Mouse (Mus musculus) cerebellum, adult 2 months (tissue): ENCODE results near the gene Rps8.

ENCODE experiments used
- CTCF ChIP-seq: fragments of 200-500 bp; IDR thresholded peaks from 2 replicates; pipeline ENCODE4 v1.5.1; 2011; ENCODE audit warnings: low read depth, mild to moderate bottlenecking, control low read depth, low read length, moderate library complexity, borderline replicate concordance; ENCODE audit not compliant: insufficient read depth
- POLR2A ChIP-seq: fragments of 200-500 bp; IDR thresholded peaks from 2 replicates; pipeline ENCODE4 v1.6.1; 2011; ENCODE audit warnings: low read length, control low read depth, borderline replicate concordance; ENCODE audit not compliant: insufficient read depth

DNA sequence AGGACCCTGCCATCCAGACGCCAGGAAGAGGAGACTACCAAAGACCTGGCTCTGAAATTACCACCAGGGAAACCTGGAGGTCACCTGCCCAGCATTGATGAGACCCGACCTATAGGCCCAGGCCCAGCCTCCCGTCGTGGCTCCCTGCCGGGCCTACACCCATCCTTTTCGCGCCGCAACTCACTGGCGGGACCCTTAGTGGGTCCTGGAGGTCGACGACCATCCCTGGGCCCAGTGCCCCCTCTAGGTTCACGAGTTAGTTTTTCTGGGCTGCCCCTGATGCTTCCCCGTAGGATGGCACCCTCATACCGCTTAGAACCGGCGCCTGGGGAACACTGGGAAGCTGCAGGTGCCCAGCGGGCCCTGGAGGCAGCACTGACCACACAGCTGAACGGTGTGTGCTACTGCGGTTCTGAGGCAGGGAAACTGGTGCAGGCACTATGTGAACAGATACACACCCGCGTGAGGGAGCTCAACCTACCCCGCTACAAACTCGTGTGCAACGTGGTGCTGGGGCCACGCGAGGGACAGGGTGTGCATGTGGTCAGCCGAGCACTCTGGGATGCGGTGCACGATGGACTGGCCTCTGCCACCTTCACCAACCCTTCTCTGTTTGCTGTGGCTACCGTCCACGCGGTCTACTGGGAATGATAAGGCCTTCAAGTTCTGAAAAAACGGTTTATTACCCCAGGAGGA is 27.9 kb downstream of the Rps8 start:
- no peak for TF ChIP-seq CTCF
- TF ChIP-seq POLR2A = no peak
